Mouse (Mus musculus) activated CD4-positive, CD25-positive, alpha-beta regulatory T cell, adult 9 weeks (primary cell): ENCODE measurements around the gene Rnh1. TPM values are rescaled to one million over a fixed set of nuclear protein-coding genes. Genes with fewer than 3 reads are reported as not detected.

Source experiments
- polyA plus RNA-seq: library from polyadenylated mRNA; unstranded; fragments of 100-300 nt; shearing (Covaris generic); gene quantifications from one replicate; pipeline ENCODE4 v1.2.1, GENCODE M21; 2017

The Rnh1 gene
- polyA plus RNA-seq = 160 TPM

GRCm38 (mm10) chr7:141172116-141173006 lies at the start of gene Rnh1:
Rnh1 (minus strand) TSS chr7:141172857.

GRCm38 (mm10) chr7:141215101-141215879 lies 42.6 kb upstream of the Rnh1 start, which contains the start of gene Rassf7:
Rassf7 (plus strand) TSS chr7:141215860.

GRCm38 (mm10) chr7:141213605-141214235 lies 41.1 kb upstream of the Rnh1 start, which contains the start of gene Lmntd2:
Lmntd2 (minus strand) TSS chr7:141214080.

GRCm38 (mm10) chr7:141193948-141194347 lies 21.3 kb upstream of the Rnh1 start, which contains the start of the genes Hras and Lrrc56:
Hras (minus strand) TSS chr7:141194005.
Lrrc56 (plus strand) TSS chr7:141194157.

GRCm38 (mm10) chr7:141122245-141122644 lies 50.4 kb downstream of the Rnh1 start, which contains the start of gene Ptdss2:
Ptdss2 (plus strand) TSS chr7:141122382.

GRCm38 (mm10) chr7:141117636-141118035 lies 55.0 kb downstream of the Rnh1 start, which contains the start of gene Ano9:
Ano9 (minus strand) TSS chr7:141117806.

Other genes with a start within 250 kb of the Rnh1 start
- gene Pgghg, start 231.5 kb downstream of the Rnh1 start, polyA plus RNA-seq = 39.5 TPM
- 0.73 TPM for gene Ifitm5, start 222.6 kb downstream of the Rnh1 start, polyA plus RNA-seq
- not detected for gene Gm45717, start 216.9 kb downstream of the Rnh1 start, polyA plus RNA-seq
- gene Ifitm2, start 216.9 kb downstream of the Rnh1 start, polyA plus RNA-seq = 27.5 TPM
- not detected for gene Ifitm1, start 205.6 kb downstream of the Rnh1 start, polyA plus RNA-seq
- 16.4 TPM for gene Ifitm3, start 162.1 kb downstream of the Rnh1 start, polyA plus RNA-seq
- not detected for gene Ifitm6, start 154.9 kb downstream of the Rnh1 start, polyA plus RNA-seq
- not detected for gene Gm17387, start 143.7 kb downstream of the Rnh1 start, polyA plus RNA-seq
- 13.8 TPM for gene B4galnt4, start 111.8 kb downstream of the Rnh1 start, polyA plus RNA-seq
- 330 TPM for gene Pkp3, start 94.6 kb downstream of the Rnh1 start, polyA plus RNA-seq
- 240 TPM for gene Sigirr, start 72.3 kb downstream of the Rnh1 start, polyA plus RNA-seq
- 0.54 TPM for gene Ano9, start 55.1 kb downstream of the Rnh1 start, polyA plus RNA-seq
- 17.4 TPM for gene Ptdss2, start 50.5 kb downstream of the Rnh1 start, polyA plus RNA-seq
- gene Hras, start 21.1 kb upstream of the Rnh1 start, polyA plus RNA-seq = 4.6 TPM
- gene Lrrc56, start 21.3 kb upstream of the Rnh1 start, polyA plus RNA-seq = 3.6 TPM
- gene Lmntd2, start 41.2 kb upstream of the Rnh1 start, polyA plus RNA-seq = 14.3 TPM
- gene Rassf7, start 43.0 kb upstream of the Rnh1 start, polyA plus RNA-seq = 22.1 TPM
- gene Phrf1, start 55.9 kb upstream of the Rnh1 start, polyA plus RNA-seq = 130 TPM
- gene Irf7, start 93.6 kb upstream of the Rnh1 start, polyA plus RNA-seq = 110 TPM
- gene Cdhr5, start 103.9 kb upstream of the Rnh1 start, polyA plus RNA-seq = not detected
- gene Sct, start 106.3 kb upstream of the Rnh1 start, polyA plus RNA-seq = not detected
- not detected for gene Drd4, start 119.1 kb upstream of the Rnh1 start, polyA plus RNA-seq
- 14.8 TPM for gene Deaf1, start 154.8 kb upstream of the Rnh1 start, polyA plus RNA-seq
- 37.9 TPM for gene Tmem80, start 154.9 kb upstream of the Rnh1 start, polyA plus RNA-seq
- not detected for gene Eps8l2, start 166.0 kb upstream of the Rnh1 start, polyA plus RNA-seq
- gene Taldo1, start 219.3 kb upstream of the Rnh1 start, polyA plus RNA-seq = 364 TPM
- gene Gatd1, start 241.3 kb upstream of the Rnh1 start, polyA plus RNA-seq = 82.8 TPM